Mouse (Mus musculus): ENCODE results near the gene Klkb1. TPM values are rescaled to one million over a fixed set of nuclear protein-coding genes. Genes with fewer than 3 reads are reported as not detected.

Klkb1 gene
- polyA plus RNA-seq, 1 experiment: not detected

DNA sequence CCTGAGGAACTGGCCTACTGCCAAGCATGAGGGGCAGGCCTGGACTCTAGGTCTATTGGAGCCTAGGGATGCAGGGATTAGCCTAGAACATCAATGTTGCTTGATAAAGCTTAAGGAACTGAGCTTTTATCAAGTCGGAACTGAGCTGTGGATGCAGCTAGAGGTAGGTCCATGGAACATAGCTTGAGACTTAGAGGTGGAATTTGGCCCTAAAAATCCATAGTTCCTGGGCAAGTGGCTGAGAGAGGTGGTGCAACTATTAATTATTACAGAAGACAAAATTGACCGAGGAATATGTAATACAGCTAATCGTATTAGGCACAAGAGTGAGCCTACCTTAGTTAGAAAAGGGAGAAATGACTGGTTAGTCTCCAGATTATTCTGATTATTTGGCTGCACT is 9.7 kb upstream of the Klkb1 start:
- Histone ChIP-seq H3K4me2 (ENCODE audit: low read depth) (no peak overlapping the region), H3K79me2 (ENCODE audit: control insufficient read depth, insufficient read depth) (no peaks in the 10 kb centered on the region), H3K36me3 (ENCODE audit: control insufficient read depth, insufficient read depth) (no peaks in the 10 kb centered on the region), H3ac (ENCODE audit: control insufficient read depth, insufficient read length) (no peak overlapping the region), H3K27me3 (ENCODE audit: control insufficient read depth, insufficient read depth, insufficient read length) (no peaks in the 10 kb centered on the region), H3K4me3 (no peak overlapping the region)
- no peak for TF ChIP-seq MYOG (IDR thresholded peaks at IDR 0.05; ENCODE audit: control insufficient read depth in 1 of 3, insufficient read depth in 1 of 3, insufficient read length in 2 of 3, low read depth in 2 of 3)
- no peak for TF ChIP-seq TCF12 (IDR thresholded peaks at IDR 0.05; ENCODE audit: insufficient read depth, poor library complexity, severe bottlenecking)
- TF ChIP-seq TCF3 (IDR thresholded peaks at IDR 0.05; ENCODE audit: insufficient read length, low read depth): no peak
- TF ChIP-seq CEBPB (IDR thresholded peaks at IDR 0.05; ENCODE audit: insufficient read depth, poor library complexity, severe bottlenecking): no peak
- TF ChIP-seq E2F4 (IDR thresholded peaks at IDR 0.05; ENCODE audit: insufficient read depth): no peak
- TF ChIP-seq USF1 (IDR thresholded peaks at IDR 0.05; ENCODE audit: low read depth): no peak

DNA sequence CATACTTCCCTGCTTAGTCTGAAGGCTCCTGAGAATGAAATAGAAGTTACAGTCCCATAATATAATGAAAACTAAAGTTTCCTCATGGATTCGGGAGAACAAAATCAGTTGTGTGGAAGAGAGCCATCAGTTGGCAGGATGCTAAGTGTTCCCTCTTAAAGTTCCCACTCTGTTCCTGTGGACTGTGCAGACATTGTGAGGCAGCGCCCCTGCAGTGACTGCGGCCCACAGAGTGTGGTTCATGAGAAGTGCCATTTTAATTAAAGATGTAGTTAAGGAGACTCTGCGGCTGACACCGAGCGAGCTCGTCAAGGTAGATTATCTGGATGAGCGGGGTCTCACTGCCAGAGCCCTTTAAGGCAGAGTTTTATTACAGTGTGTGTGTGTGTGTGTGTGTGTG is 7.7 kb upstream of the Klkb1 start:
- Histone ChIP-seq H3ac (ENCODE audit: control insufficient read depth, insufficient read length) (no peak overlapping the region), H3K79me2 (ENCODE audit: control insufficient read depth, insufficient read depth) (no peaks in the 10 kb centered on the region), H3K4me3 (no peak overlapping the region), H3K27me3 (ENCODE audit: control insufficient read depth, insufficient read depth, insufficient read length) (no peaks in the 10 kb centered on the region), H3K36me3 (ENCODE audit: control insufficient read depth, insufficient read depth) (no peaks in the 10 kb centered on the region), H3K4me2 (ENCODE audit: low read depth) (no peak overlapping the region)
- TF ChIP-seq TCF3 (IDR thresholded peaks at IDR 0.05; ENCODE audit: insufficient read length, low read depth) (no peak), TCF12 (IDR thresholded peaks at IDR 0.05; ENCODE audit: insufficient read depth, poor library complexity, severe bottlenecking) (no peak), MYOD1 (IDR thresholded peaks at IDR 0.05; ENCODE audit: control insufficient read depth in 1 of 3, insufficient read length in 2 of 3, low read depth in 2 of 3) (no peak), REST (IDR thresholded peaks at IDR 0.05; ENCODE audit: insufficient read depth, insufficient read length) (no peak), SRF (IDR thresholded peaks at IDR 0.05; ENCODE audit: control insufficient read depth, insufficient read length, low read depth) (no peak), MYOG (IDR thresholded peaks at IDR 0.05; ENCODE audit: control insufficient read depth in 1 of 3, insufficient read depth in 1 of 3, insufficient read length in 2 of 3, low read depth in 2 of 3) (no peak), E2F4 (IDR thresholded peaks at IDR 0.05; ENCODE audit: insufficient read depth) (no peak), MAX (IDR thresholded peaks at IDR 0.05; ENCODE audit: low read depth) (no peak), POLR2AphosphoS2 (IDR thresholded peaks at IDR 0.05; ENCODE audit: insufficient read length, low read depth) (no peak), POLR2A (IDR thresholded peaks at IDR 0.05; ENCODE audit: insufficient read length, low read depth) (no peak), USF1 (IDR thresholded peaks at IDR 0.05; ENCODE audit: low read depth) (no peak), CEBPB (IDR thresholded peaks at IDR 0.05; ENCODE audit: insufficient read depth, poor library complexity, severe bottlenecking) (no peak)

DNA sequence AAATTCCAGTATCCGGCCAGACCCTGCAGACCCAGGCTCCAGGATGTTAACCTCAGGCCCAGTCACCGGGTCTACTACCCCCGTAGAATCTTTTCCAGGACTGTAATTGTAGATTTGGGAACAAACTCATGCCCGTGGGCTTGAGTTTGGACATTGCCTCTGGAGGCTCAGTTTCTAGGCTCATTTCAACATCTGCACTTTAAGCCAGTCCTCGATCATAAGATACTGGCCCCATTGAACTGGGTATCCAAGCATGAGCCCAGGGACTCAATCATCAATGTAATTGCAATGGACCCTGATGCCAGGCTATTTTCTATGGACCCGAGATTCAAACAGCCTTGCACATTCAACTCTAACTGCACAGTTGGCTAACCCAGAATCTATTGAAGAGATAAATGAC is 617 bp upstream of the Klkb1 start:
- TF ChIP-seq USF1 (IDR thresholded peaks at IDR 0.05; ENCODE audit: low read depth) (no peak), E2F4 (IDR thresholded peaks at IDR 0.05; ENCODE audit: insufficient read depth) (no peak)
- H3K27me3 ChIP-seq (ENCODE audit: control insufficient read depth, insufficient read depth, insufficient read length): no peaks in the 10 kb centered on the region
- no peak overlapping the region for H3K4me2 ChIP-seq (ENCODE audit: low read depth)
- no peak overlapping the region for H3K4me3 ChIP-seq
- H3ac ChIP-seq (ENCODE audit: control insufficient read depth, insufficient read length): no peak overlapping the region
- H3K79me2 ChIP-seq (ENCODE audit: control insufficient read depth, insufficient read depth): no peaks in the 10 kb centered on the region
- no peaks in the 10 kb centered on the region for H3K36me3 ChIP-seq (ENCODE audit: control insufficient read depth, insufficient read depth)

DNA sequence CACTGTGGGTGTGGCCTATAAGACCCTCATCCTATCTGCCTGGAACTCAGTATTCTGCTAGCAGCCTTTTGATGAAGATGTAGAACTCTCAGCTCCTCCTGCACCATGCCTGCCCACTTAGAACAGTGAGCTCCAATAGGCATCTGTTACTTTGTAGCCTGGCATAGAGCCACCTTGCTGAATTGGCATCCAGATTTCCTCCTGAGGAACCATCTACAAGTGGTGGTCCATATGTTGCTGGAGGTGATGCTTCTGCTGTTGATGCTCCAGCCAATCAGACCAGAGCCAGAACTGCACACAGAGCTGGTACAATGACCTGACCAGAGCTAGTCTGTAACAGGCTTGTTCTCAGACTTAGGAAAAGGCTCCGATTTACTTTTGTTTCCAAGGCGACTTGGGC is 2.9 kb downstream of the Klkb1 start:
- no peak overlapping the region for H3ac ChIP-seq (ENCODE audit: control insufficient read depth, insufficient read length)
- H3K4me2 ChIP-seq (ENCODE audit: low read depth): no peak overlapping the region
- H3K36me3 ChIP-seq (ENCODE audit: control insufficient read depth, insufficient read depth): no peaks in the 10 kb centered on the region
- H3K4me3 ChIP-seq: no peak overlapping the region
- no peaks in the 10 kb centered on the region for H3K27me3 ChIP-seq (ENCODE audit: control insufficient read depth, insufficient read depth, insufficient read length)
- H3K79me2 ChIP-seq (ENCODE audit: control insufficient read depth, insufficient read depth): no peaks in the 10 kb centered on the region
- TF ChIP-seq SRF (IDR thresholded peaks at IDR 0.05; ENCODE audit: control insufficient read depth, insufficient read length, low read depth) (no peak), POLR2AphosphoS2 (IDR thresholded peaks at IDR 0.05; ENCODE audit: insufficient read length, low read depth) (no peak), TCF12 (IDR thresholded peaks at IDR 0.05; ENCODE audit: insufficient read depth, poor library complexity, severe bottlenecking) (no peak), MYOD1 (IDR thresholded peaks at IDR 0.05; ENCODE audit: control insufficient read depth in 1 of 3, insufficient read length in 2 of 3, low read depth in 2 of 3) (no peak)

DNA sequence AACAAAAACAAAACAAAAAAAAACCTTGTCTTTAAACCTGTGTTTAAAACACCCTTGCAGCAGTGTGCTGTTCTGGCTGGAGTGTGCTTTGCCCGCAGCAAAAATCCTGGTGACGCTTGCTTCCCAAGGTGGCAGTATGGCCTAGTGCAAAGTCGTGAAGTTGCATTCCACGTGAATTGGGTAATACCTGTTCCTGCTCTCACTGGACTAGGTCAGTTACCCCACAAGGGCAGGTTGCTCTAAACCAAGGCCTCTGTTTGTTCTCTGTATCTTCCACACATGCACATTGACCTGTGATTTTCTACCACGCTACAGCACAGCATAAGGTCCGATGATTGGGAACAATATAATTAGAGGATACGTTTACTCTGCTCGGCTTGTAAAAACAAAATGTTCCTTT is 13.0 kb downstream of the Klkb1 start:
- Histone ChIP-seq H3K4me2 (ENCODE audit: low read depth) (no peak overlapping the region), H3K27me3 (ENCODE audit: control insufficient read depth, insufficient read depth, insufficient read length) (no peaks in the 10 kb centered on the region), H3ac (ENCODE audit: control insufficient read depth, insufficient read length) (no peak overlapping the region), H3K36me3 (ENCODE audit: control insufficient read depth, insufficient read depth) (no peaks in the 10 kb centered on the region), H3K79me2 (ENCODE audit: control insufficient read depth, insufficient read depth) (no peaks in the 10 kb centered on the region), H3K4me3 (no peak overlapping the region)
- TF ChIP-seq MYOD1 (IDR thresholded peaks at IDR 0.05; ENCODE audit: control insufficient read depth in 1 of 3, insufficient read length in 2 of 3, low read depth in 2 of 3) (no peak), TCF3 (IDR thresholded peaks at IDR 0.05; ENCODE audit: insufficient read length, low read depth) (no peak), SRF (IDR thresholded peaks at IDR 0.05; ENCODE audit: control insufficient read depth, insufficient read length, low read depth) (no peak), MYOG (IDR thresholded peaks at IDR 0.05; ENCODE audit: control insufficient read depth in 1 of 3, insufficient read depth in 1 of 3, insufficient read length in 2 of 3, low read depth in 2 of 3) (no peak), E2F4 (IDR thresholded peaks at IDR 0.05; ENCODE audit: insufficient read depth) (no peak), USF1 (IDR thresholded peaks at IDR 0.05; ENCODE audit: low read depth) (no peak), MAX (IDR thresholded peaks at IDR 0.05; ENCODE audit: low read depth) (no peak), REST (IDR thresholded peaks at IDR 0.05; ENCODE audit: insufficient read depth, insufficient read length) (no peak), POLR2A (IDR thresholded peaks at IDR 0.05; ENCODE audit: insufficient read length, low read depth) (no peak), CEBPB (IDR thresholded peaks at IDR 0.05; ENCODE audit: insufficient read depth, poor library complexity, severe bottlenecking) (no peak), TCF12 (IDR thresholded peaks at IDR 0.05; ENCODE audit: insufficient read depth, poor library complexity, severe bottlenecking) (no peak), POLR2AphosphoS2 (IDR thresholded peaks at IDR 0.05; ENCODE audit: insufficient read length, low read depth) (no peak)
